Mouse (Mus musculus): ENCODE results near the gene Tmsb15a. TPM values are rescaled to one million over a fixed set of nuclear protein-coding genes. Genes with fewer than 3 reads are reported as not detected.
A peak's percentile ranks its signal among the peaks of the same experiment; 100 is the strongest.
"Not testable (repeated sequence)": the region's sequence is repeated elsewhere in the genome, so short reads cannot be mapped to it uniquely, and the experiment has no call there.

The Tmsb15a gene
- polyA plus RNA-seq (2014; fragmentation: Nextera tagmentation; extraction: Ambion mirVana) = not detected in 2 replicates

DNA sequence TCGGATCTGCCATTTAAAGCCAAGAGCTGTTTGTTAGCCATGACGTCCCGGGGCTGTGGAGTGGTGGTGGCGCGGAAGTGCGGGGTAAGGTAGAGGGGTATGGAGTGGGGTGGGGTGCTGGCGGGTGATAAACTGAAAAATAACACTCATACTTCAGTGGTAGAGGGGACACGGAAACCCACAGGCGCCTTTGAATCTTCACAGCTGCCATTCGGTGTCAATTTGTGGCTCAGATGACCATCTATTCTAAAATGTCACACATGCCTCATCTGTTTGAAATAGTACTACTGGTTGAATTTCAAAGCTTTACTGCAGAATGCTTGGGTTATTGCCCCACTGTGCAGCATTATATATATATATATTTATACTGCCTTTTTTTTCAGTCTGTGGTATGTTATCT is at the start of gene Tmsb15a:
Tmsb15a (minus strand) TSS at position 101 of the 400 bp plus-strand sequence.
- H3K27me3 ChIP-seq (ENCODE audit: control insufficient read depth, insufficient read depth, low read length) = no peaks in the 10 kb centered on the region
- no peak within 1 kb of the TSS for H3K4me3 ChIP-seq (ENCODE audit: low read depth, low read length)
- WGBS = 80% methylated on average over 10 of the region's 10 CpGs
- H3K9me3 ChIP-seq (ENCODE audit: control insufficient read depth, low read depth, low read length) = no peaks in the 10 kb centered on the region
- no peak for ATAC-seq (ENCODE audit: insufficient number of reproducible peaks, insufficient read depth, low FRiP score, low read depth)
- no peak within 1 kb of the TSS for H3K4me2 ChIP-seq (replicated peaks; ENCODE audit: low read depth, low read length)
- H3K36me3 ChIP-seq (ENCODE audit: control insufficient read depth, insufficient read depth, low read length) = no peaks in the 10 kb centered on the region
- H3K27ac ChIP-seq (ENCODE audit: low read length) = no peak within 1 kb of the TSS
- no peaks in the 10 kb centered on the region for H3K4me1 ChIP-seq (ENCODE audit: control insufficient read depth, insufficient read depth, low read length)
- no peak within 1 kb of the TSS for H3K9ac ChIP-seq (replicated peaks; ENCODE audit: low read depth, low read length)

DNA sequence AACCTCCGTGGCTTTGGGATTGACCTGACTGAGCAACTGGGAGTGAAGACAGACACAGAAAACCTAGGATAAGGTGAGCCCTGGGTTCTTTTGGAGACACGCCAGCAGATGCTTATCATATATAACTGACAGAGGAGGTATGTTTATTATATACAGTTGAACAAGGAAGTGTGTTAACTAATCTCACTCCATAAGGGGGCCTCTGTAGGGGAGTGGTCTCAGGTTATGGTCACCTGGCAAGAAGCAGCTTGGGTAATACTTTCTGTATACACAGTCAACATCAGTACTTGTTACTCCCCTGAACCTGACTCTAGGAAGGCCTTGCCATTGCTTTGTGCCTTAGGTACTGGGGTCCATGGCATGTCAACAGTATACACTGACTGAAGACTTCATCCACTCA is 43.5 kb upstream of the Tmsb15a start:
- Histone ChIP-seq H3K4me3 (ENCODE audit: low read depth, low read length) (no peak overlapping the region), H3K4me1 (ENCODE audit: control insufficient read depth, insufficient read depth, low read length) (no peaks in the 10 kb centered on the region), H3K9me3 (ENCODE audit: control insufficient read depth, low read depth, low read length) (no peaks in the 10 kb centered on the region), H3K27me3 (ENCODE audit: control insufficient read depth, insufficient read depth, low read length) (no peaks in the 10 kb centered on the region), H3K9ac (replicated peaks; ENCODE audit: low read depth, low read length) (no peak overlapping the region), H3K4me2 (replicated peaks; ENCODE audit: low read depth, low read length) (no peak overlapping the region), H3K27ac (ENCODE audit: low read length) (no peak overlapping the region), H3K36me3 (ENCODE audit: control insufficient read depth, insufficient read depth, low read length) (no peaks in the 10 kb centered on the region; the same call in 1 of the 2 replicates)
- 56% methylated on average over 2 of the region's 2 CpGs for WGBS
- no peak for ATAC-seq (ENCODE audit: insufficient number of reproducible peaks, insufficient read depth, low FRiP score, low read depth)

DNA sequence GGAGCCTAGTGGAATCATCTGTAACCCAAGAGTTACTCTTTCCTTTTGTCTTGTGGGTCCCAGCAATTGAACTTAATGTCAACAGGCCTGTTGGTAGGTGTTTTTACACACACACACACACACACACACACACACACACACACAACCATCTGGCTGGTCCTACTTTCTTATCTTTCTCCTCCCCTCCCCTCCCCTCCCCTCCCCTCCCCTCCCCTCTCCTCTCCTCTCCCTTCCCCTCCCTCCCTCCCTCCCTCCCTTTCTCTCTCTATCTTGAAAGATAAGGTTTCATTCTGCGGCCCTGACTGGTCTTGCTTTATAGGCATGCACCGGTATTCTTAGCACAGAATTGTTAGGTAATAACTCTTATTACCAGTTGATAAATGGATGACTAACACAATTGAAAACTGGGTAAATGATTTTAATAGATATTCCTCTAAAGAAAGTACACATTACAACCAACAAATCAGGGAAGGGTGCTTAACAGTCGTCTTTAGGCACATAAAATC is 43.0 kb upstream of the Tmsb15a start:
- ATAC-seq (ENCODE audit: insufficient number of reproducible peaks, insufficient read depth, low FRiP score, low read depth) = 0 out of 2 replicates have a peak, but pooled peaks have one; percentile 23
- Histone ChIP-seq H3K27me3 (ENCODE audit: control insufficient read depth, insufficient read depth, low read length) (no peaks in the 10 kb centered on the region), H3K9ac (replicated peaks; ENCODE audit: low read depth, low read length) (no peak overlapping the region), H3K4me1 (ENCODE audit: control insufficient read depth, insufficient read depth, low read length) (no peaks in the 10 kb centered on the region), H3K9me3 (ENCODE audit: control insufficient read depth, low read depth, low read length) (no peaks in the 10 kb centered on the region), H3K36me3 (ENCODE audit: control insufficient read depth, insufficient read depth, low read length) (no peaks in the 10 kb centered on the region; the same call in 1 of the 2 replicates), H3K4me2 (replicated peaks; ENCODE audit: low read depth, low read length) (no peak overlapping the region), H3K27ac (ENCODE audit: low read length) (no peak overlapping the region), H3K4me3 (ENCODE audit: low read depth, low read length) (no peak overlapping the region)
- 51% methylated on average over 3 of the region's 3 CpGs for WGBS

DNA sequence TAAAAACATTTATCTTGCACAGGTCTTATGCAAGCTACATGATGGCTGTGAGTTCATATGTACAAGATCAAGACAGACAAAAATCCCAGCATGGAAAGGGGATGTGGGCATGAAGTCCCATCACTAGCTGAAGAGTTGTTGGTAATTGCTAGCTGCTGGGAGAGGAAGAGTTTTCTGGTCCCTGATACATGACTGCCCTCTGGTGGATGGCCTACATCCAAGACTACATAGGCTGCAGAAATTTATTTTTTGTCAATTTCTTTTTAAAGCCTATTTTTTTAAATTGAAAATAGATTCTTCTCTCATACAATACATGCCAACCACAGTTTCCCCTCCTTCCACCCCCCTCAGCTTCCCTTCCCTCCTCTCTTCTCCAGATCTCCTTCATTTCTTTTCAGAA is 36.6 kb upstream of the Tmsb15a start:
- no peak overlapping the region for H3K27ac ChIP-seq (ENCODE audit: low read length)
- no peak overlapping the region for H3K4me3 ChIP-seq (ENCODE audit: low read depth, low read length)
- no peaks in the 10 kb centered on the region; the same call in 1 of the 2 replicates for H3K36me3 ChIP-seq (ENCODE audit: control insufficient read depth, insufficient read depth, low read length)
- no peaks in the 10 kb centered on the region for H3K27me3 ChIP-seq (ENCODE audit: control insufficient read depth, insufficient read depth, low read length)
- no peak overlapping the region for H3K9ac ChIP-seq (replicated peaks; ENCODE audit: low read depth, low read length)
- no peak overlapping the region for H3K4me2 ChIP-seq (replicated peaks; ENCODE audit: low read depth, low read length)
- ATAC-seq (ENCODE audit: insufficient number of reproducible peaks, insufficient read depth, low FRiP score, low read depth) = no peak
- no peaks in the 10 kb centered on the region for H3K9me3 ChIP-seq (ENCODE audit: control insufficient read depth, low read depth, low read length)
- H3K4me1 ChIP-seq (ENCODE audit: control insufficient read depth, insufficient read depth, low read length) = no peaks in the 10 kb centered on the region

DNA sequence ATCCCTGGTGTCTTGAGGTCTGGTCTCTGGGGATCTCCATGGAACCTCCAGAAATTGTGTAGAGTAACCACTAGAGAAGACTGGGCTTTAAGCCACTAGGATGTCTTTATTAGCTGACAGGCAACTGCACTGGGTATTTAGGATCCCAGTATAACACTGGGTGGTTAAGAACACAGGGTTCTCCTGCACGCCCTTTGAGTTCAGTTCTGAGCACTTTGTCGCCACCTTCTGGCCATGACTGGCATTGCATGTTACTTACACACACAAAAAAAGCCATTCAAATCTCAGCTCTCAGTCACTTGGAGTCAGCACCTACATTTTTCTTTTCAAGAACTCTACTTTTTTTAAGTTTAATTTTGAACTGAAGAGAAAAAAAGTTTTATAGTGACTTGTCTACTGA is 27.8 kb upstream of the Tmsb15a start:
- no peak for ATAC-seq (ENCODE audit: insufficient number of reproducible peaks, insufficient read depth, low FRiP score, low read depth)
- Histone ChIP-seq H3K4me1 (ENCODE audit: control insufficient read depth, insufficient read depth, low read length) (no peaks in the 10 kb centered on the region), H3K36me3 (ENCODE audit: control insufficient read depth, insufficient read depth, low read length) (no peaks in the 10 kb centered on the region; the same call in 1 of the 2 replicates), H3K27ac (ENCODE audit: low read length) (no peak overlapping the region), H3K27me3 (ENCODE audit: control insufficient read depth, insufficient read depth, low read length) (no peaks in the 10 kb centered on the region), H3K9ac (replicated peaks; ENCODE audit: low read depth, low read length) (no peak overlapping the region), H3K4me3 (ENCODE audit: low read depth, low read length) (no peak overlapping the region), H3K9me3 (ENCODE audit: control insufficient read depth, low read depth, low read length) (no peaks in the 10 kb centered on the region), H3K4me2 (replicated peaks; ENCODE audit: low read depth, low read length) (no peak overlapping the region)
- WGBS = 0% methylated on average over 2 of the region's 2 CpGs

DNA sequence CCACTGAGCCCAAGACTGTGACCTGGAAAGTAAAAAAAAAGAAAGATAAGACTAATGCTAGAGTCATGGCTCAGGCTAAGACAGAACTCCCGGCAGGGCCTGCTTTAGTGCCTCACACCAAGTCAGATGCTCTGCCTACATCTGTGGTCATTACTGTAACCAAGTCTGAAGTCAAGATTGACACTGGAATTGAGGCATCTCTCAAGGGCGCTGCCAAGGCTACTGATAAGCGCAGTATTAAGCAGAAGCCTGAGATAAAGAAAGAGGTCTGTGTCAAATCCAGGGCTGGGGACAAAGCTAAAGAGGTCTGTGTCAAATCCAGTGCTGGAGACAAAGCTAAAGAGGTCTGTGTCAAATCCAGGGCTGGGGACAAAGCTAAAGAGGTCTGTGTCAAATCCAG is 20.3 kb upstream of the Tmsb15a start:
- H3K27me3 ChIP-seq (ENCODE audit: control insufficient read depth, insufficient read depth, low read length); H3K4me3 ChIP-seq (ENCODE audit: low read depth, low read length); H3K36me3 ChIP-seq (ENCODE audit: control insufficient read depth, insufficient read depth, low read length); H3K4me2 ChIP-seq (replicated peaks; ENCODE audit: low read depth, low read length); ATAC-seq (ENCODE audit: insufficient number of reproducible peaks, insufficient read depth, low FRiP score, low read depth); H3K9me3 ChIP-seq (ENCODE audit: control insufficient read depth, low read depth, low read length); H3K9ac ChIP-seq (replicated peaks; ENCODE audit: low read depth, low read length); H3K27ac ChIP-seq (ENCODE audit: low read length); H3K4me1 ChIP-seq (ENCODE audit: control insufficient read depth, insufficient read depth, low read length): not testable (repeated sequence)
- 92% methylated on average over 3 of the region's 3 CpGs for WGBS

DNA sequence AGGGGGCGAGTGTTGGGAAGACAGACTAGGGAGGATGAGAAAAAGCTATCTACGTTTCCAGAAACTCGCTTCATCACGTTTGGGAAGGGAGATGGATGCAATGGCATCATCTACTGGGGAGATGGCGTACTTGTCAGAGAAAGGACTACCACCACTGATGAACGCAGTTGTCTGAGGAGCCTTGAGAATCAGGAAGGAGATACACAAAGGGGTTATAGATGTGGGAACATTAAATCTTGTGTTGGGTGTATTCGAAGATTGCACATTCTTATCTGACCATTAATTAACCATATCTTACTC is 17.9 kb upstream of the Tmsb15a start:
- ATAC-seq (ENCODE audit: insufficient number of reproducible peaks, insufficient read depth, low FRiP score, low read depth) = no peak

DNA sequence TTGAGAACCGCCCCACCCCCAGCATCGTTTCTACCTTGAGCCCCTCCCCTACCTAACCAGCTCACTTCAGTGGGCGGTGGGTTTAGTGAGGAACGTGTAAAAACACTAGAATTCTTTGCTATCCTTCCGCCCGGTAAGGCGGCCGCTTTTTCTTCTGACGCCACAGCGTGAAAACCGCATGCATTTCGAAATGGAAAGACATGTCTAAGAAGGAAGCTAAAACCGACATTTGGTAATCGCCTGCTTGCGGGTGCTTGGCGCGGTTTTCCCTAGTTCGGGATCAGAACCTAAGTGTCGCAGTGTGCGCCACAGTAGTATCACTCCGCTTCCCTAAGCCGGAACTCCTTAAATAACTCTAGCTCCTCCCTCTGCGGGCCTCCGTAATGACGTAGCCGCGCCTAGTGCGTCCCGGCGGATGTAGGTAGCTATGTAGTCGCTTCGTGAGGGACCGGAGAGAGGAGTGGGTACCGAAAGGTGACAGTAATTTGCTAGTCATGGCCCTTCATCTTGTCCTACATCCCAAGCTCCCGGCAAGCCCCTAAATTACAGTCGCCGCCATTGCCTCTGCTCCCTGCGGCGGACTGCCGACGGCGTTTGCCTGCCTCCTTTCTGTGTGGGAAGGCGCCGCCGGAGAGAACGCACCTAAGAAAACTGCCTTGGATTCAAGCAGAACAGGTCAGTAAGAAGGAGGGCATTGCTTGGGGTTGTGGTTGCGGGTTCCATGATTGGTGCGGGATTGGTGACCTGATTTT is 17.4 kb upstream of the Tmsb15a start, which contains the start of the genes Armcx5 and Gprasp1:
Armcx5 (plus strand) TSS at position 430 of the 752 bp plus-strand sequence.
Gprasp1 (plus strand) TSS at position 430 of the 752 bp plus-strand sequence.
- peak; percentile 97 for ATAC-seq (ENCODE audit: insufficient number of reproducible peaks, insufficient read depth, low FRiP score, low read depth)
- 21% methylated on average over 48 of the region's 48 CpGs for WGBS
- no peaks in the 10 kb centered on the region for H3K36me3 ChIP-seq (ENCODE audit: control insufficient read depth, insufficient read depth, low read length)
- H3K4me2 ChIP-seq (replicated peaks; ENCODE audit: low read depth, low read length) = peak within 1 kb of the TSS; percentile 47
- peak within 1 kb of the TSS; percentile 55 for H3K4me3 ChIP-seq (ENCODE audit: low read depth, low read length)
- no peaks in the 10 kb centered on the region for H3K4me1 ChIP-seq (ENCODE audit: control insufficient read depth, insufficient read depth, low read length)
- H3K27ac ChIP-seq (ENCODE audit: low read length) = peak within 1 kb of the TSS; percentile 66; the same call in 1 of the 2 replicates
- H3K9ac ChIP-seq (replicated peaks; ENCODE audit: low read depth, low read length) = peak within 1 kb of the TSS; percentile 40
- no peaks in the 10 kb centered on the region for H3K27me3 ChIP-seq (ENCODE audit: control insufficient read depth, insufficient read depth, low read length)
- H3K9me3 ChIP-seq (ENCODE audit: control insufficient read depth, low read depth, low read length) = no peaks in the 10 kb centered on the region

More for the DNA sequence above, 17.9 kb upstream of the Tmsb15a start:
- no peaks in the 10 kb centered on the region for H3K27me3 ChIP-seq (ENCODE audit: control insufficient read depth, insufficient read depth, low read length)
- H3K4me2 ChIP-seq (replicated peaks; ENCODE audit: low read depth, low read length) = peak overlapping the region; percentile 47
- peak overlapping the region; percentile 55 for H3K4me3 ChIP-seq (ENCODE audit: low read depth, low read length)
- no peaks in the 10 kb centered on the region for H3K36me3 ChIP-seq (ENCODE audit: control insufficient read depth, insufficient read depth, low read length)
- H3K4me1 ChIP-seq (ENCODE audit: control insufficient read depth, insufficient read depth, low read length) = no peaks in the 10 kb centered on the region
- 24% methylated on average over 7 of the region's 7 CpGs for WGBS
- no peaks in the 10 kb centered on the region for H3K9me3 ChIP-seq (ENCODE audit: control insufficient read depth, low read depth, low read length)
- peak overlapping the region; percentile 40 for H3K9ac ChIP-seq (replicated peaks; ENCODE audit: low read depth, low read length)
- no peak overlapping the region for H3K27ac ChIP-seq (ENCODE audit: low read length)

Data from stomach, embryonic 14.5 days (tissue).